Mouse (Mus musculus) forebrain, embryonic 16.5 days (tissue): ENCODE measurements at regions not wholly inside any gene's neighbourhood (a gene's known extent, or its start where the extent isn't known, plus 50 kb on each side); places are given as distances from the start of the nearest gene placed in this dataset.

Experiments used
- ATAC-seq: fragments of 200-750 bp; cut with Nextera tagmentation; 2 replicates; pipeline ENCODE4 v1.8.0; 2017; ENCODE audit warnings: mild to moderate bottlenecking, moderate library complexity
- H3K27ac ChIP-seq: fragments of 300-500 bp; sonication (generic); 2 replicates; pipeline ENCODE4 v1.5.1; 2014; ENCODE audit warnings: low read length, control low read depth
- H3K27me3 ChIP-seq: fragments of 300-500 bp; sonication (generic); replicated peaks from 2 replicates; pipeline ENCODE4 v1.6.1; 2014; ENCODE audit warnings: low read length; ENCODE audit not compliant: control insufficient read depth, insufficient read depth
- H3K36me3 ChIP-seq: fragments of 300-500 bp; sonication (generic); 2 replicates; pipeline ENCODE4 v1.6.1; 2014; ENCODE audit not compliant: control insufficient read depth, insufficient read depth
- H3K4me1 ChIP-seq: fragments of 300-500 bp; sonication (generic); replicated peaks from 2 replicates; pipeline ENCODE4 v1.6.1; 2014; ENCODE audit warnings: low read length; ENCODE audit not compliant: control insufficient read depth, insufficient read depth
- H3K4me2 ChIP-seq: fragments of 300-500 bp; sonication (generic); 2 replicates; pipeline ENCODE4 v1.6.1; 2014; ENCODE audit warnings: mild to moderate bottlenecking, low read length, control low read depth
- H3K4me3 ChIP-seq: fragments of 300-500 bp; sonication (generic); replicated peaks from 2 replicates; pipeline ENCODE4 v1.5.1; 2014; ENCODE audit warnings: mild to moderate bottlenecking, low read length, control low read depth
- H3K9ac ChIP-seq: fragments of 300-500 bp; sonication (generic); replicated peaks from 2 replicates; pipeline ENCODE4 v1.6.1; 2014; ENCODE audit warnings: low read depth, low read length, control low read depth
- H3K9me3 ChIP-seq: fragments of 300-500 bp; sonication (generic); 2 replicates; pipeline ENCODE4 v1.6.1; 2016; ENCODE audit warnings: low read length; ENCODE audit not compliant: control insufficient read depth
- WGBS: fragments of 180-500 bp; shearing (Covaris S2); extraction: QIAGEN DNeasy Blood & Tissue Kit; methylation state at CpG from one replicate; pipeline ENCODE4 v1.1.7; 2014; 5-methylcytosine and 5-hydroxymethylcytosine counted together

DNA sequence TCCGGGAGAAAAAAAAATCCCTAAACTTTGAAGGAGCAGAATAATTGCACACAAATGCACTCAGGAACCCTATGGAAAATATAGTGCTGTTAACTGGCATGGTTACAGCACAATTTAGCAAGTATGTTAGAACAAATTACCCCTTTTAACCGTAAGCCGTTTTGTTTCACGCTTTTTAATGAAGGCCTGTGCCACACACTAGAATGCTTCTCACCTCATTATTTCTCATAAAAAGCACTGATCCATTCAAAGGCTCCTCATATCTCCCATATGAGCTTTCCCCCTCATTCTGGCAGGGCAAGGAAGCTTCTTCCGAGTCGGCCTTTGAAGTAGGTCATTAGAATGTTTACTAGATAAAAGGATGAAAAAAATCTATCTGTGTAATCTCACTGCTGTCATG is 182.4 kb downstream of the Fbxo8 start:
- ATAC-seq, result no peak
- Histone ChIP-seq H3K4me1 (no peaks in the 10 kb centered on the region), H3K27ac (no peak overlapping the region), H3K9me3 (no peaks in the 10 kb centered on the region), H3K9ac (no peak overlapping the region), H3K36me3 (no peaks in the 10 kb centered on the region), H3K27me3 (no peaks in the 10 kb centered on the region), H3K4me3 (no peak overlapping the region), H3K4me2 (no peak overlapping the region)
- 32% methylated on average over 6 of the region's 6 CpGs for WGBS

DNA sequence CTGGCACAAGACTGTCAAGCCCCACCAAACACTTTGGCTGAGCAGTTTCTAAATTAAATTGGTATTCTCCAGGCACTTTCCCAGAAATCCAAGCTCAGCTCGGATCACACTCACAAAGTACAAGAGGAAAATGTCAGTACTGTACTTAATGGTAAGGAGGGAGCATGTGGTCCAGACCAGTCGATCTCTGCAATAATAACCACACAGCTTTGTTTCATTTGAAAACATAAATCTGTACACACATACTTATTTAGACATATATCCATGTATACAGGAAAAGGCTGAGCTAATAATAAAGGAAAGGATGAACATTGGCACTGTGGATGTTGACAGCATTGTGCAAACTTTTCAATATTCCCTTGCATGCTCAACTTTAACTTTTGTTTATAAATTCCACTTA is 184.1 kb downstream of the Fbxo8 start:
- no peak overlapping the region for H3K4me2 ChIP-seq
- no peaks in the 10 kb centered on the region for H3K27me3 ChIP-seq
- WGBS, result 86% methylated on average over 2 of the region's 2 CpGs
- no peak overlapping the region for H3K27ac ChIP-seq
- no peaks in the 10 kb centered on the region for H3K4me1 ChIP-seq
- H3K4me3 ChIP-seq, result no peak overlapping the region
- H3K9me3 ChIP-seq, result no peaks in the 10 kb centered on the region
- H3K9ac ChIP-seq, result no peak overlapping the region
- no peaks in the 10 kb centered on the region for H3K36me3 ChIP-seq
- no peak for ATAC-seq

DNA sequence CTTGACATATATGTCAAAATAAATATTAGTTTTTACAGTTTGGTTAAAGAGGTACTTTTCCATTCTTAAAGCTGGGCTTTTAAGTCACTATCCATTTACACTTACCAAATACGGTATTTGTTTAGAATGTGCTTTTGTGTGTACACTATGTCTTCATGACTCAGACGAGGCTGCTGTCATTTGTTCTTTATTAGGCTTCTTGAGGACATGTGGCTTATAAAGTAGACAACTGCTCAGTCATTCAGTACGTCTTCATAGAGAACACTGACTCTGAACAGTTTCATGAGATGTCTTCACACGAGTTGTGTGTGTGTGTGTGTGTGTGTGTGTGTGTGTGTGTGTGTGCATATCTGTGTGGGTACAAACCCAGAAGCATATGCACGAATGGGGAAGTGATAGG is 216.1 kb downstream of the Fbxo8 start:
- H3K4me1 ChIP-seq, result no peaks in the 10 kb centered on the region
- 77% methylated on average over 5 of the region's 5 CpGs for WGBS
- no peak overlapping the region for H3K4me2 ChIP-seq
- H3K27ac ChIP-seq, result no peak overlapping the region
- no peak overlapping the region for H3K9ac ChIP-seq
- H3K36me3 ChIP-seq, result no peaks in the 10 kb centered on the region
- H3K9me3 ChIP-seq, result no peaks in the 10 kb centered on the region
- H3K27me3 ChIP-seq, result no peaks in the 10 kb centered on the region
- no peak for ATAC-seq
- no peak overlapping the region for H3K4me3 ChIP-seq

DNA sequence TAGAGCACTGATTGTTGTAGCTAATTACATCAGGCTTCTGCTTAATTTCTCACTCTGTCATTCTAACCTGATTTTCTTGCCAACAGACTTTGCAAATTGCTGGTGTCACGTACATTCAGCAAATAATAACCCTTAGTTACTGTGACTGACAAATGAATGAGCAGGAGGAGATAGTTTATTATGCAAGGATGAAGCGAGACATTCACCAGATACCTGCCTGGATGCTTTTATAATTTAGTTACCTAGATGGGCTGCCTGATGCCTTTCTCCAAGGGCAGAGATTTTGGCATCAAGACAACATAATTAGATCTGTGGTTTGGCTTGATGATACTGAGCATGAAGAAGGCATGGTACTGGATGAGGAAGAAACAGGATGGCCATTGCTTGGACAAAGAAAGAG is 233.6 kb downstream of the Fbxo8 start:
- peak; percentile 23; the same call in 1 of the 2 replicates for ATAC-seq
- H3K36me3 ChIP-seq, result no peaks in the 10 kb centered on the region
- H3K4me1 ChIP-seq, result peaks cover 4% of the 10 kb centered on the region; the same call in 1 of the 2 replicates
- H3K4me3 ChIP-seq, result no peak overlapping the region
- no peak overlapping the region for H3K9ac ChIP-seq
- WGBS, result 16% methylated on average over 2 of the region's 2 CpGs
- no peaks in the 10 kb centered on the region for H3K27me3 ChIP-seq
- no peak overlapping the region for H3K27ac ChIP-seq
- no peaks in the 10 kb centered on the region for H3K9me3 ChIP-seq
- H3K4me2 ChIP-seq, result no peak overlapping the region

DNA sequence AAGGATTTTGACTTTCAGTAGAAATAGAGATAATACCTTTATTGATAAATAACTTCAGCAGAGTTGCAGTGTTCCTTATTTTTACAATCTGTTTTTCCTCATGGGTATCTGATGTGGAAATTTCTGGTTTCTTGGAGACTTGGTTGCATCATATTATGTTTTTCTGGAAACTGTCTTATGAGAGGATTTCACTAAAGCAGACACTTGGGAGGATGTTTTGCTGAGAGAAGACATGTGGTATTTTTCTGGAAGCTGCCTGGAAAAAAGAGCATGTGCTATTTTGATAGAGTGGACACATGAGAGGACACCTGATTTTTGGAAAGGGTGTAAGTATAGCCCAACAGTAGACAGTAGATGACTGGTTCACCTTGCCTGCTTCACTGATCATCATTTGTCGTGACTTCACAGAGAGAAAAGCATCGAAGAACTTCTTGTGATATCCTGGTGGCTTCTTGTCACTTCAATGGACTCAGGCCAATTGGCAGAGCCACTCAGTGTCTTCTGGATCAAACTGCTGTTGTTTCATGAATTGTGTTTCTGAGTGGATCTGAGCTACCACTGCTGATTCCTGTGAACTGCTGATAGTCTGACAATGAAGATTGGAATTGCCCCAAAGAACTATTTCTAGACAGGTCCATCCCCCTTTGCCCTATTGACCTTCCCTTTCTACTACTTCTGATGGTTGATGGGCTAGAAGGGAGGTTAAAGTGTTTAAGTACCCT is 238.8 kb downstream of the Fbxo8 start:
- Histone ChIP-seq H3K36me3 (no peaks in the 10 kb centered on the region), H3K4me3 (no peak overlapping the region), H3K9ac (no peak overlapping the region), H3K9me3 (no peaks in the 10 kb centered on the region), H3K4me2 (no peak overlapping the region), H3K4me1 (no peaks in the 10 kb centered on the region; the same call in 1 of the 2 replicates), H3K27me3 (no peaks in the 10 kb centered on the region), H3K27ac (no peak overlapping the region)
- no peak for ATAC-seq
- 87% methylated on average over 2 of the region's 2 CpGs for WGBS

DNA sequence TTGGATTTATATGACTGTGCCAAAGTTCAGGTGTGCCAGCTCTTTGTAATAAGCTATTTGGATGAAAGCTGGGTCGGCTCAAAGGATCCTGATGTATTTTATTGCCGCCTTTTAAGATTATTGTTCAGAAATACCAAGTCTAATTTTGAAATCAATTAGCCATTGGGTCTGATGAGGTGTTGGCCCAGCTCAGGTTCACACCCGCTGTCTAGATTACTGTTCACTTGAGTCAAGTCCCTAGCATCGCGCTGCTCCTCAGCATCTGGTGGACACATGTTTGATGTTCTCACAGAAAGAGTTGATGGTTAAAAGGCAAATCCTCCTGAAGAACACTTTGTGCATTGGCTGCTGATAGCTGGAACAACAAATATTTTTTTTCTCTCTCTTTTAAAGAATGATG is 281.8 kb downstream of the Fbxo8 start:
- no peak overlapping the region for H3K4me2 ChIP-seq
- no peaks in the 10 kb centered on the region for H3K36me3 ChIP-seq
- H3K27ac ChIP-seq, result no peak overlapping the region
- no peak overlapping the region for H3K4me3 ChIP-seq
- WGBS, result 84% methylated on average over 5 of the region's 5 CpGs
- H3K9ac ChIP-seq, result no peak overlapping the region
- H3K27me3 ChIP-seq, result no peaks in the 10 kb centered on the region
- H3K4me1 ChIP-seq, result no peaks in the 10 kb centered on the region
- ATAC-seq, result no peak
- no peaks in the 10 kb centered on the region for H3K9me3 ChIP-seq

DNA sequence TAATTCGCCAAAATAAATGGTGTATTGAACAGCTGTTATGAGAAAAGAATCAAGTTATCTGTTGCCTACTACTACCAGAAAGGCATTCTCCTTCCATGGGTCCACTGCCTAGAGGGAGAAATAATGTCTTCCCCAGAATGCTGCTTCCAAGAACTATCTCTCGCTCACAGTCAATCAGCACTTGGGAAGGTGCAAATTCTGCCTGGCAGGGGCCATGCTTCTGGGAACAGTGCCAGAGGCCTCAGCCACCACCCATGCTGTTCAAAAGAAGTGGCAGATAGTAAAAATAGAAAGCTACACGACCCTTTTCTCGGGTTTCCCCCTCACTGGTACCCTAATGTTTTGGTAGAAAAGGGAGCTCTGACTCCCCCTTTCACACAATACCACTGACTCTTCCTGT is 282.2 kb downstream of the Fbxo8 start:
- 0 out of 2 replicates have a peak, but pooled peaks have one; percentile 28 for ATAC-seq
- H3K9ac ChIP-seq, result no peak overlapping the region
- no peaks in the 10 kb centered on the region for H3K27me3 ChIP-seq
- 39% methylated on average over 4 of the region's 4 CpGs for WGBS
- no peaks in the 10 kb centered on the region for H3K9me3 ChIP-seq
- no peak overlapping the region for H3K4me2 ChIP-seq
- no peaks in the 10 kb centered on the region for H3K36me3 ChIP-seq
- no peak overlapping the region for H3K4me3 ChIP-seq
- no peaks in the 10 kb centered on the region for H3K4me1 ChIP-seq
- H3K27ac ChIP-seq, result no peak overlapping the region

DNA sequence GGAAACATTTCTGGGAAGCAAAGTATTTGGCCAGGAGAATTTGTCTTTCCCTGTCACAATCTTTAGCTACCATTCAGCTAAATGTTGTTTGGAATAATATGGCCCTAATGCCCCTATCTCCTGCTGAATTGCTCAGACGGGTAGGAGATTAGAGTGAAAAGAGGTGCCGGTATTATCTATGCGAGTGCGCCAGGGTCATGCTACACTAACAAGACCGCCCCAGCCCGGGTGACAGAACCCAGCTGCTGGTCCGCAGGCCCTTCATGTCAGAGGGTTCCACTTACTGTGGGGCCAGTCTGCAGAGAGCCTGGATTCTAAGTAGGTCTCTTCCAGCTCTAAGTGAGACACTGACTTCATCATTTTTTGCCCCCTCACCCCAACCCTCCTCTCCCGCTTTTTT is 332.6 kb downstream of the Fbxo8 start:
- H3K4me3 ChIP-seq, result no peak overlapping the region
- H3K9me3 ChIP-seq, result no peaks in the 10 kb centered on the region
- no peak overlapping the region for H3K4me2 ChIP-seq
- H3K27me3 ChIP-seq, result no peaks in the 10 kb centered on the region
- no peaks in the 10 kb centered on the region for H3K4me1 ChIP-seq
- ATAC-seq, result no peak
- no peak overlapping the region for H3K9ac ChIP-seq
- 49% methylated on average over 8 of the region's 8 CpGs for WGBS
- no peak overlapping the region for H3K27ac ChIP-seq
- H3K36me3 ChIP-seq, result no peaks in the 10 kb centered on the region

DNA sequence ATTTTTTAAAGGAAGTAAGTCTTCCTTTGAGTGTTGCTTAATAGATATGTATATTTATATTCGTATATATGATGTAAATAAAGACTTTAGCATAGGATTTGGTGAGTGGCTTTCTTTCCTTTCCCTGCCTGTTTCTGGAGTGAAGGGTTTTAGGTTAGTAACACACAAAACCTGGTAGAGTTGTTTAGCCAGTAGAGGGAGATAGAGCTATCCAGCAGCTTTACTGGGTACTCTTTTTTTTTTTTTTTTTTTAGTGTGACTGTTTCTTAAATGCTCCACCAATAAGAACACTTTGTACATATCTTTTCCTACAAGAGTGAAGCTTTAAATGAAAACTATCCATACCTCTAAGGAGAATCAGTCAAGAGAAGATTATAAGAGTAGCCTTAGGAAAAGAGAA is 333.3 kb downstream of the Fbxo8 start:
- Histone ChIP-seq H3K9ac (no peak overlapping the region), H3K36me3 (no peaks in the 10 kb centered on the region), H3K9me3 (no peaks in the 10 kb centered on the region), H3K4me1 (no peaks in the 10 kb centered on the region), H3K27ac (no peak overlapping the region), H3K27me3 (no peaks in the 10 kb centered on the region), H3K4me2 (no peak overlapping the region), H3K4me3 (no peak overlapping the region)
- no peak for ATAC-seq
- WGBS, result 34% methylated on average over 1 of the region's 1 CpGs

DNA sequence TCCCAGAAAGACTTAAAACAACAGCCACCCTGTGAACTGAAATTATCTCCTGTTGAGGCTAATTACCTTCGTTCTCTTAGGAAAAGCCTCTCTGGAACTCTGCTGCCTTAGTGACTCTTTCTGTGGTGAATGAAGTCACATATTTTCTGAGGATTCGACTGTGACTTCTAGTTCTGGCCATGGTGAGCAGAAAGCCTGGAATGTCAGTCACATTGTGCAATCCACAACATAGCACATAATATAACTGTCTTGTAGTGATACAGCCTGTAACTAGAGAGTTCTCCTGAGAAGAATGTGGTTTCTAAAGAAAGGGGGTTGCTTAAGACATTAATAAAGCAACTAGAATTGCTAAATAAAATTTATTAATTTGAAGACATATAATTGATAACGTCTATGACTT is 342.7 kb downstream of the Fbxo8 start:
- H3K27ac ChIP-seq, result no peak overlapping the region
- H3K36me3 ChIP-seq, result no peaks in the 10 kb centered on the region
- no peak overlapping the region for H3K9ac ChIP-seq
- no peak for ATAC-seq
- WGBS, result 52% methylated on average over 3 of the region's 3 CpGs
- no peaks in the 10 kb centered on the region for H3K9me3 ChIP-seq
- no peak overlapping the region for H3K4me3 ChIP-seq
- H3K4me2 ChIP-seq, result no peak overlapping the region
- no peaks in the 10 kb centered on the region for H3K4me1 ChIP-seq
- H3K27me3 ChIP-seq, result no peaks in the 10 kb centered on the region
